Mouse (Mus musculus): Measurements from ENCODE around the gene Gm20854. TPM values are rescaled to one million over a fixed set of nuclear protein-coding genes. Genes with fewer than 3 reads are reported as not detected.

Gene Gm20854
- not detected for polyA plus RNA-seq (2014; fragmentation: Illumina TruSeq; extraction: RNeasy Lipid Tissue Mini Kit (QIAGEN cat#74804); ENCODE audit: low replicate concordance)

GRCm38 (mm10) chrY:85530808-85531207 lies at the start of gene Gm20854:
TSS of gene Gm20854 (minus strand) at chrY:85530908.

All from small intestine, adult 10 weeks (tissue).